Mouse (Mus musculus) thymus, postnatal 10 days (tissue): Measurements from ENCODE around the gene Krt1.
A peak's percentile ranks its signal among the peaks of the same experiment; 100 is the strongest.

Experiments
- DNase-seq, 2 experiments: peaks; one replicate each; pipeline ENCODE4 v3.0.0; 2021; ENCODE audit warnings: low spot score in 2 of 2

Gene Krt1

GRCm38 (mm10) chr15:101850694-101851093 lies at the start of gene Krt1:
Krt1 (minus strand) TSS chr15:101850794.
- no peak for DNase-seq

GRCm38 (mm10) chr15:101895216-101895615 lies 44.6 kb upstream of the Krt1 start:
- DNase-seq, result no peak

- no peak for DNase-seq
Measured at GRCm38 (mm10) chr15:101892820-101893219, 42.2 kb upstream of the Krt1 start, which contains the start of gene Krt76. Krt76 (minus strand) TSS chr15:101892920.

- no peak for DNase-seq
Measured at GRCm38 (mm10) chr15:101879776-101880175, 29.2 kb upstream of the Krt1 start.

- no peak for DNase-seq
Measured at GRCm38 (mm10) chr15:101878041-101878440, 27.4 kb upstream of the Krt1 start.

- no peak for DNase-seq
Measured at GRCm38 (mm10) chr15:101874383-101874782, 23.8 kb upstream of the Krt1 start.

- no peak for DNase-seq
Measured at GRCm38 (mm10) chr15:101873231-101873630, 22.6 kb upstream of the Krt1 start.

GRCm38 (mm10) chr15:101869431-101869830 lies 18.8 kb upstream of the Krt1 start, which contains the start of gene Krt77:
Krt77 (minus strand) TSS chr15:101869705.
- no peak for DNase-seq

GRCm38 (mm10) chr15:101866754-101867153 lies 16.2 kb upstream of the Krt1 start:
- no peak for DNase-seq

GRCm38 (mm10) chr15:101860421-101861130 lies 10.0 kb upstream of the Krt1 start:
- no peak for DNase-seq

GRCm38 (mm10) chr15:101859735-101860170 lies 9.2 kb upstream of the Krt1 start:
- DNase-seq, result peak in 1 of 2 experiments; percentile 18

- no peak for DNase-seq
Measured at GRCm38 (mm10) chr15:101858673-101859425, 8.3 kb upstream of the Krt1 start.

GRCm38 (mm10) chr15:101856696-101857095 lies 6.1 kb upstream of the Krt1 start:
- no peak for DNase-seq

GRCm38 (mm10) chr15:101855732-101856131 lies 5.1 kb upstream of the Krt1 start:
- no peak for DNase-seq

GRCm38 (mm10) chr15:101854294-101854693 lies 3.7 kb upstream of the Krt1 start:
- DNase-seq, result no peak

GRCm38 (mm10) chr15:101852571-101852970 lies 2.0 kb upstream of the Krt1 start:
- no peak for DNase-seq

GRCm38 (mm10) chr15:101845971-101846403 lies 4.6 kb downstream of the Krt1 start:
- DNase-seq, result peak in 1 of 2 experiments; percentile 31

- no peak for DNase-seq
Measured at GRCm38 (mm10) chr15:101843192-101843591, 7.4 kb downstream of the Krt1 start.

GRCm38 (mm10) chr15:101834784-101835328 lies 15.7 kb downstream of the Krt1 start:
- no peak for DNase-seq

- no peak for DNase-seq
Measured at GRCm38 (mm10) chr15:101833131-101833530, 17.5 kb downstream of the Krt1 start.

GRCm38 (mm10) chr15:101829441-101829840 lies 21.2 kb downstream of the Krt1 start:
- no peak for DNase-seq

- DNase-seq, result no peak
Measured at GRCm38 (mm10) chr15:101821786-101822185, 28.8 kb downstream of the Krt1 start.
